Comparison of ENCODE assay signal across 8 mouse cellular contexts in the genomic region with DNA sequence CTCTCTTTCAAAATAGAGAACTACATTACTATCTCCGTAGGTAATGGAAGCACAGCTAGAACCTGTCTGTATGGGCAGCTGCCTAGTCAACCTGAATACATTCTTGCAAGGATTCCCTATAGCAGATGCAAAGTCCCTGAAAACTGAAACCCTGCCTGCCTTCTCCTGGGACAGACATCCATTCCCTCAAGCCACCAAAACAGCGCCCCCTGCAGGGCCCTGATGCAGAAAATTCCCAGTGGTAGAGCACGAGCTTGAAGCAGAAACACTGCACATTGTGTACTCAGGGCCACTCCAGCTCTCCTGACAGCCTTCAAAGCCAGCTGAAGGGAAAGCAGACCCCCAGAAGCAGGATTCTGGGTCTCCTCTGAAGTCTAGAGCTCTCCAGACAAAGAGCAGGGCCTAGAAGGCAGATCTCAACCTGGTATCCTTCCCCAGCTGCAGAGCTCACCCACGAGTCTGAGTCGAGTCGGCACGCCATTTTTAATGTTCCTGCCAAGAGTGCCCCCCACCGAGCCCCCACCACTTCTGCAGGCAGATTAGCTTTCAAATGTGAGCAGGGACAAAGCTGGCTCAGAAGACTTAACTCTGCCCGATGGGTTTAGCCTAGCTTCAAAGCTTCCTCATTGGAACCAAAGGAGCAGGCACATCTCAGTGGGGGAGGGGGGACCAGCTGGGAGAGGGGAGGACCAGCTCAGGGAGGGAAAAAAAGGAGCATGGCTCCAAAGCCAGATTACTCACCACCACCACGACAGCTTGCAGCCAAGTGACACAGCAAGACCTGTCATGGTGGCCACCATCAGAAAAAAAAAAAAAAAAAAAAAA.
DNase-seq lines count a peak whose midpoint lies in the region; ATAC-seq and TF ChIP-seq lines count a peak whose summit lies in the region.

No protein-coding gene starts in this region.

- H3K9me3 ChIP-seq in ES-Bruce4 (replicated peaks; ENCODE audit: control insufficient read depth, insufficient read depth, low read length, poor library complexity, severe bottlenecking), result no peaks in the 10 kb centered on the region
- H3K9me3 ChIP-seq in embryonic facial prominence, embryonic 14.5 days (ENCODE audit: control insufficient read depth, low read length), result no peaks in the 10 kb centered on the region

- WGBS in embryonic facial prominence, embryonic 14.5 days, result 21% methylated on average over 10 of the region's 10 CpGs

- H3K9ac ChIP-seq in ES-Bruce4 (ENCODE audit: low read depth, poor library complexity, severe bottlenecking), result no peak overlapping the region
- H3K9ac ChIP-seq in embryonic facial prominence, embryonic 14.5 days (ENCODE audit: low read depth, low read length), result no peak overlapping the region

- DNase-seq in kidney, postnatal 10 days, result peak; percentile 71
- no peak for DNase-seq in kidney, adult 8-10 months
- DNase-seq in adrenal gland, postnatal 14 days, result peak; percentile 81
- peak; percentile 75 for DNase-seq in embryonic facial prominence, embryonic 14.5 days (ENCODE audit: low spot score)
- peak; percentile 45 to 58 for DNase-seq in lung, postnatal 4 days

- H3K27ac ChIP-seq in ES-Bruce4 (ENCODE audit: insufficient read depth, low read length), result no peak overlapping the region
- H3K27ac ChIP-seq in embryonic facial prominence, embryonic 14.5 days (replicated peaks; ENCODE audit: low read depth, low read length), result peak overlapping the region; percentile 24; the same call in 1 of the 2 replicates

- no peaks in the 10 kb centered on the region for H3K27me3 ChIP-seq in ES-Bruce4 (ENCODE audit: control insufficient read depth, insufficient read depth, low read length, poor library complexity, severe bottlenecking)
- H3K27me3 ChIP-seq in embryonic facial prominence, embryonic 14.5 days (replicated peaks; ENCODE audit: control insufficient read depth, insufficient read depth, low read length), result no peaks in the 10 kb centered on the region

- TF ChIP-seq CTCF in ES-Bruce4 (IDR thresholded peaks at IDR 0.05; ENCODE audit: low read depth, low read length), result peak; percentile 72

- H3K4me1 ChIP-seq in ES-Bruce4 (ENCODE audit: control insufficient read depth, insufficient read depth, low read length), result no peaks in the 10 kb centered on the region
- peaks cover 24% of the 10 kb centered on the region for H3K4me1 ChIP-seq in embryonic facial prominence, embryonic 14.5 days (ENCODE audit: control insufficient read depth, insufficient read depth, low read length)

- no peaks in the 10 kb centered on the region for H3K36me3 ChIP-seq in ES-Bruce4 (ENCODE audit: control insufficient read depth, insufficient read depth, low read length, poor library complexity, severe bottlenecking)
- 0 out of 2 replicates have a peak, but pooled peaks cover 4% of the 10 kb centered on the region for H3K36me3 ChIP-seq in embryonic facial prominence, embryonic 14.5 days (ENCODE audit: control insufficient read depth, insufficient read depth, low read length)

- TF ChIP-seq POLR2A in ES-Bruce4 (IDR thresholded peaks at IDR 0.05; ENCODE audit: insufficient read depth, low read length), result no peak

- H3K4me2 ChIP-seq in embryonic facial prominence, embryonic 14.5 days (ENCODE audit: low read depth, low read length), result no peak overlapping the region

- no peak for TF ChIP-seq EP300 in ES-Bruce4 (IDR thresholded peaks at IDR 0.05; ENCODE audit: insufficient read depth, low read depth, low read length)

- peak; percentile 23; the same call in 1 of the 2 replicates for ATAC-seq in embryonic facial prominence, embryonic 14.5 days (ENCODE audit: low read depth)
- no peak for ATAC-seq in erythroid progenitor cell, adult 5-6 weeks (replicated peaks; ENCODE audit: low FRiP score, poor library complexity, severe bottlenecking)
- ATAC-seq in activated CD4-positive, CD25-positive, alpha-beta regulatory T cell, adult 4 months, result no peak

- H3K4me3 ChIP-seq in ES-Bruce4 (ENCODE audit: low read depth, low read length), result no peak overlapping the region
- no peak overlapping the region for H3K4me3 ChIP-seq in embryonic facial prominence, embryonic 14.5 days (ENCODE audit: low read depth, low read length)

Comparison
In these comparisons a context has a peak if more than half of its experiments do, and no peak if none do; other contexts are left out.
1. DNase-seq: peak in kidney, postnatal 10 days (single experiment), adrenal gland, postnatal 14 days (single experiment), embryonic facial prominence, embryonic 14.5 days (single experiment) and lung, postnatal 4 days (2 of 2); none in kidney, adult 8-10 months (0 of 2).